Mouse (Mus musculus) limb, embryonic 11.5 days (tissue): ENCODE results near the gene Eme2. TPM values are rescaled to one million over a fixed set of nuclear protein-coding genes. Genes with fewer than 3 reads are reported as not detected.
A peak's percentile ranks its signal among the peaks of the same experiment; 100 is the strongest.
"Not testable (repeated sequence)": the region's sequence is repeated elsewhere in the genome, so short reads cannot be mapped to it uniquely, and the experiment has no call there.

Experiments
- ATAC-seq: fragments of 200-750 bp; cut with Nextera tagmentation; 2 replicates; pipeline ENCODE4 v1.8.0; 2017; ENCODE audit warnings: low read depth; ENCODE audit not compliant: insufficient number of reproducible peaks, low FRiP score, low TSS enrichment
- DNase-seq: peaks from one replicate; pipeline ENCODE4 v3.0.0-alpha.2; 2015; ENCODE audit warnings: low spot score
- H3K27ac ChIP-seq: fragments of 300-500 bp; sonication (generic); replicated peaks from 2 replicates; pipeline ENCODE4 v1.5.1; 2014; ENCODE audit warnings: low read depth, mild to moderate bottlenecking, low read length
- H3K27me3 ChIP-seq: fragments of 300-500 bp; sonication (generic); 2 replicates; pipeline ENCODE4 v1.6.1; 2014; ENCODE audit warnings: mild to moderate bottlenecking, low read length, mixed read lengths; ENCODE audit not compliant: control insufficient read depth, insufficient read depth
- H3K36me3 ChIP-seq: fragments of 300-500 bp; sonication (generic); 2 replicates; pipeline ENCODE4 v1.6.1; 2014; ENCODE audit warnings: mild to moderate bottlenecking, low read length, moderate library complexity, mixed read lengths; ENCODE audit not compliant: control insufficient read depth, insufficient read depth
- H3K4me1 ChIP-seq: fragments of 300-500 bp; sonication (generic); 2 replicates; pipeline ENCODE4 v1.6.1; 2014; ENCODE audit warnings: low read length, mixed read lengths; ENCODE audit not compliant: control insufficient read depth, insufficient read depth
- H3K4me2 ChIP-seq: fragments of 300-500 bp; sonication (generic); 2 replicates; pipeline ENCODE4 v1.6.1; 2014; ENCODE audit warnings: low read depth, mild to moderate bottlenecking, moderate library complexity; ENCODE audit not compliant: severe bottlenecking
- H3K4me3 ChIP-seq: fragments of 300-500 bp; sonication (generic); 2 replicates; pipeline ENCODE4 v1.5.1; 2014; ENCODE audit warnings: low read depth, low read length
- H3K9ac ChIP-seq: fragments of 300-500 bp; sonication (generic); 2 replicates; pipeline ENCODE4 v1.6.1; 2014; ENCODE audit warnings: mild to moderate bottlenecking, low read length
- H3K9me3 ChIP-seq: fragments of 300-500 bp; sonication (generic); 2 replicates; pipeline ENCODE4 v1.6.1; 2016; ENCODE audit warnings: low read length; ENCODE audit not compliant: control insufficient read depth
- WGBS: fragments of 180-500 bp; shearing (Covaris S2); extraction: QIAGEN DNeasy Blood & Tissue Kit; methylation state at CpG from one replicate; pipeline ENCODE4 v1.1.7; 2014; 5-methylcytosine and 5-hydroxymethylcytosine counted together
- polyA plus RNA-seq: library from polyadenylated mRNA; unstranded; fragments of >200 nt; fragmentation: Nextera tagmentation; extraction: Ambion mirVana; gene quantifications from 2 replicates; pipeline ENCODE4 v1.2.1, GENCODE M21; 2014

Gene Eme2
- polyA plus RNA-seq: 20.5 and 20.8 TPM in 2 replicates

- ATAC-seq: peak; percentile 20; the same call in 1 of the 2 replicates
- Histone ChIP-seq H3K4me3 (peak within 1 kb of the TSS; percentile 81), H3K36me3 (peaks cover 43% of the 10 kb centered on the region), H3K4me1 (peaks cover 25% of the 10 kb centered on the region), H3K9me3 (no peaks in the 10 kb centered on the region), H3K9ac (peak within 1 kb of the TSS; percentile 70), H3K27me3 (no peaks in the 10 kb centered on the region), H3K4me2 (peak within 1 kb of the TSS; percentile 59), H3K27ac (peak within 1 kb of the TSS; percentile 1; the same call in 1 of the 2 replicates)
- WGBS: under 1% methylated on average over 62 of the region's 62 CpGs
- peak; percentile 89 for DNase-seq
These were observed at the start of gene Eme2, which contains the start of gene Mrps34 for GRCm38 (mm10) chr17:24894995-24895547. TSS of gene Eme2 (minus strand) at chr17:24895087. TSS of gene Mrps34 (plus strand) at chr17:24895116.

DNA sequence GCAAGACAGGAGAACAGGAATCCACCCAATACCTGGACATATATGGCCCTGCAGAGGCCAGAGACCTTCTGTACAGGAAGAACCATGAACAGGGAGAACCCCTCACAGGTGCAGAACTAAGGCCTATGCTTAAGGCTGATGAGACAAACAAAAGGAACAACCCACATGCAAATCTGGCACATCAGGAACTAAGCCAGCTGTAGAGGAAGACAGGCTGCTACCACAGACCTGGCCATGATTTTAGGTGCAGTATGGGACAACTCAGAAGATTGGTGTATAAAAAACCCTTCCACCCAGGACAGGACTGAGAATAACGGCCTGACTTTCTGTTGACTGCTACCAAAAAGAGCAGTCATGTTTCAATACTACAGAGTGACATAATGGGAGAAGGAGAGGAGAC is 48.7 kb upstream of the Eme2 start:
- H3K4me2 ChIP-seq, H3K9ac ChIP-seq, H3K9me3 ChIP-seq, H3K27me3 ChIP-seq, H3K4me3 ChIP-seq, H3K27ac ChIP-seq, ATAC-seq, H3K4me1 ChIP-seq, DNase-seq: not testable (repeated sequence)
- 93% methylated on average over 1 of the region's 1 CpGs for WGBS
- peaks cover 17% of the 10 kb centered on the region for H3K36me3 ChIP-seq

GRCm38 (mm10) chr17:24943036-24943435 is 48.1 kb upstream of the Eme2 start:
- peaks cover 17% of the 10 kb centered on the region for H3K36me3 ChIP-seq
- no peaks in the 10 kb centered on the region for H3K4me1 ChIP-seq
- H3K4me2 ChIP-seq: no peak overlapping the region
- H3K9me3 ChIP-seq: no peaks in the 10 kb centered on the region
- no peak overlapping the region for H3K27ac ChIP-seq
- DNase-seq (no peak), ATAC-seq (no peak)
- no peaks in the 10 kb centered on the region for H3K27me3 ChIP-seq
- 88% methylated on average over 7 of the region's 7 CpGs for WGBS
- H3K4me3 ChIP-seq: no peak overlapping the region
- no peak overlapping the region for H3K9ac ChIP-seq

GRCm38 (mm10) chr17:24942453-24942852 is 47.6 kb upstream of the Eme2 start:
- peaks cover 13% of the 10 kb centered on the region for H3K36me3 ChIP-seq
- not testable (repeated sequence) for H3K27me3 ChIP-seq, H3K9ac ChIP-seq, ATAC-seq, H3K4me1 ChIP-seq, H3K27ac ChIP-seq, H3K9me3 ChIP-seq, DNase-seq, H3K4me2 ChIP-seq, H3K4me3 ChIP-seq
- WGBS: 19% methylated on average over 2 of the region's 2 CpGs

GRCm38 (mm10) chr17:24937266-24937665 is 42.4 kb upstream of the Eme2 start:
- no peak for DNase-seq

GRCm38 (mm10) chr17:24936259-24937237 is 41.7 kb upstream of the Eme2 start, which contains the start of gene Mapk8ip3:
TSS of gene Mapk8ip3 (minus strand) at chr17:24936977.
- H3K4me3 ChIP-seq: peak within 1 kb of the TSS; percentile 93
- no peaks in the 10 kb centered on the region for H3K27me3 ChIP-seq
- H3K9me3 ChIP-seq: no peaks in the 10 kb centered on the region
- no peaks in the 10 kb centered on the region for H3K36me3 ChIP-seq
- ATAC-seq (peak; percentile 94), DNase-seq (peak; percentile 95)
- no peak within 1 kb of the TSS; the same call in 1 of the 2 replicates for H3K27ac ChIP-seq
- under 1% methylated on average over 78 of the region's 78 CpGs for WGBS
- peak within 1 kb of the TSS; percentile 69 for H3K4me2 ChIP-seq
- H3K9ac ChIP-seq: peak within 1 kb of the TSS; percentile 77
- peaks cover 8% of the 10 kb centered on the region for H3K4me1 ChIP-seq

More at GRCm38 (mm10) chr17:24937266-24937665, 42.4 kb upstream of the Eme2 start:
- peaks cover 8% of the 10 kb centered on the region for H3K4me1 ChIP-seq
- peak overlapping the region; percentile 77 for H3K9ac ChIP-seq
- H3K27me3 ChIP-seq: no peaks in the 10 kb centered on the region
- no peaks in the 10 kb centered on the region for H3K36me3 ChIP-seq
- no peaks in the 10 kb centered on the region for H3K9me3 ChIP-seq
- peak overlapping the region; percentile 93 for H3K4me3 ChIP-seq
- no peak; the same call in 1 of the 2 replicates for ATAC-seq
- H3K27ac ChIP-seq: no peak overlapping the region
- peak overlapping the region; percentile 69 for H3K4me2 ChIP-seq
- WGBS: 54% methylated on average over 6 of the region's 6 CpGs

DNA sequence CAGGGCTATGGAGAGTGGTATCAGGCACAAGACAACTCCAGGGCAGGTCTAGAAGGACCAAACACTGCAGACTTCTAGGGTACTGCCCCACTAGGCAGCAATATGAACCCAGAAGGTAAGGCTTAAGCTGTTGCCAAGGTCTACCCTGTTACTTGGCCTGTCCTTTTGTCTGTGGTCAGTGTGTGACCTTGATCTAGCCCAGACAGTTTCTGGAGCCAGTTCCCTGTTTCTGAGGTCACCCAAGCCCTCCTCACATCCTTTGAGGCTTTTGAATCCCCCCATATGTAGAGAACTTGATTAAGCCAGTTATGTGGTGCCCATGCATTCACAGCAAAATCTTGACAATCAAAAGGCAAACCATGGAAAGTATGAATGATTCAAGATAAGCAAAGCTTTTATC is 40.8 kb upstream of the Eme2 start:
- peak overlapping the region; percentile 0; the same call in 1 of the 2 replicates for H3K9ac ChIP-seq
- H3K36me3 ChIP-seq: no peaks in the 10 kb centered on the region
- ATAC-seq (no peak), DNase-seq (no peak)
- H3K4me1 ChIP-seq: peaks cover 8% of the 10 kb centered on the region
- H3K27ac ChIP-seq: no peak overlapping the region
- H3K9me3 ChIP-seq: no peaks in the 10 kb centered on the region
- peak overlapping the region; percentile 93 for H3K4me3 ChIP-seq
- peak overlapping the region; percentile 69 for H3K4me2 ChIP-seq
- H3K27me3 ChIP-seq: no peaks in the 10 kb centered on the region

DNA sequence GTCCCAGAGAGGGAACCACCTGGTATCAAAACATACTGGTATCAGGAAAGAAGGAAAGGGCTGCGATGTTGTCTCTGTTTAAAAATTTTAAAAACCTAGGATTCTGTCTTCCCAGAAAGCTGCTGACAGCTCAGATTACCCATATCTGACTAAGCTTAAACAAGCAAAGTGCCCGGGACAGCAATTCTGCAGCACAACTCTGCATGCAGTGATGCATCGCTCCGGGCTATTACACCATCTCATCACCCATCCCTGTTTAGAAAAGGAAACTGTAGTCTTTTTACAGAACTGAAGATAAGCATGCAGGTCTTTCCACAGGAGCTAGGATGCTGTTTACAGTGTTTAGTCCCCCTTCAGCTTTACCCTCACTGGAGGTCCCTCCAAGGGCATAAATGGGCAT is 40.0 kb upstream of the Eme2 start:
- 92% methylated on average over 4 of the region's 4 CpGs for WGBS

More for the DNA sequence above, 40.0 kb upstream of the Eme2 start:
- H3K4me2 ChIP-seq: peak overlapping the region; percentile 20; the same call in 1 of the 2 replicates
- ATAC-seq (no peak), DNase-seq (no peak)
- H3K9ac ChIP-seq: no peak overlapping the region
- H3K9me3 ChIP-seq: no peaks in the 10 kb centered on the region
- H3K27me3 ChIP-seq: no peaks in the 10 kb centered on the region
- H3K4me3 ChIP-seq: no peak overlapping the region
- no peaks in the 10 kb centered on the region for H3K36me3 ChIP-seq
- H3K27ac ChIP-seq: no peak overlapping the region
- peaks cover 8% of the 10 kb centered on the region for H3K4me1 ChIP-seq
